Mouse (Mus musculus) layer of hippocampus, adult 18-20 months (tissue): ENCODE results near the gene Thy1. TPM values are rescaled to one million over a fixed set of nuclear protein-coding genes. Genes with fewer than 3 reads are reported as not detected.

ENCODE experiments used
- DNase-seq, 2 experiments: peaks; one replicate each; pipeline ENCODE4 v3.0.0; 2022; ENCODE audit warnings: low spot score in 2 of 2
- long read RNA-seq: library from polyadenylated mRNA; stranded (forward); transcript quantifications from one replicate; pipeline ENCODE4 v2.0.0, GENCODE M21; 2021
- total RNA-seq, 2 experiments: library from RNA; stranded (reverse); gene quantifications; 2 replicates each; pipeline ENCODE4 v1.2.3; 2021

Gene Thy1
- total RNA-seq = 100 to 1,000 TPM; 880 to 892 TPM
- long read RNA-seq, transcript Thy1-201 (4 exons, 1,735 nt) = major isoform, 51 of 112 reads
- long read RNA-seq, partial matches to known transcripts = 11 of 112 reads
- long read RNA-seq, other reads (novel, unspliced or antisense) = 50 of 112 reads

DNA sequence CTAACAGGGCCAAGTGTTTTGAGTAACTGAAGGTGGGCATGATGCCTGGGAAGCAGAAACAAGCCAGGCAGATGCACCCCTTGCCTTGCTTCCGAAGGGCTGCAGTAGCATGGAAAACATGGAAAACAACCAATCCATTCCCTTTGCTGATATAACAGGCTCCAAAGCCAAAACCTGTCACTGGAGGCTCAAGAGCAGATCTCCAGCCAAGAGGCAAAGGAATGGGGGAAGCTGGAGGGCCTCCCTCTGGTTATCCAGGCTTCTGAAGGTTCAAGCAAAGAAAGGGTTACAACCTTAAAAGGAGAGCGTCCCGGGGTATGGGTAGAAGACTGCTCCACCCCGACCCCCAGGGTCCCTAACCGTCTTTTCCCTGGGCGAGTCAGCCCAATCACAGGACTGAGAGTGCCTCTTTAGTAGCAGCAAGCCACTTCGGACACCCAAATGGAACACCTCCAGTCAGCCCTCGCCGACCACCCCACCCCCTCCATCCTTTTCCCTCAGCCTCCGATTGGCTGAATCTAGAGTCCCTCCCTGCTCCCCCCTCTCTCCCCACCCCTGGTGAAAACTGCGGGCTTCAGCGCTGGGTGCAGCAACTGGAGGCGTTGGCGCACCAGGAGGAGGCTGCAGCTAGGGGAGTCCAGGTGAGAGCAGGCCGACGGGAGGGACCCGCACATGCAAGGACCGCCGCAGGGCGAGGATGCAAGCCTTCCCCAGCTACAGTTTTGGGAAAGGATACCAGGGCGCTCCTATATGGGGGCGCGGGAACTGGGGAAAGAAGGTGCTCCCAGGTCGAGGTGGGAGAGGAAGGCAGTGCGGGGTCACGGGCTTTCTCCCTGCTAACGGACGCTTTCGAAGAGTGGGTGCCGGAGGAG lies at the start of gene Thy1:
TSS of gene Thy1 (plus strand) at position 549 of the 872 bp plus-strand sequence.
- peak; percentile 64 to 79 for DNase-seq

DNA sequence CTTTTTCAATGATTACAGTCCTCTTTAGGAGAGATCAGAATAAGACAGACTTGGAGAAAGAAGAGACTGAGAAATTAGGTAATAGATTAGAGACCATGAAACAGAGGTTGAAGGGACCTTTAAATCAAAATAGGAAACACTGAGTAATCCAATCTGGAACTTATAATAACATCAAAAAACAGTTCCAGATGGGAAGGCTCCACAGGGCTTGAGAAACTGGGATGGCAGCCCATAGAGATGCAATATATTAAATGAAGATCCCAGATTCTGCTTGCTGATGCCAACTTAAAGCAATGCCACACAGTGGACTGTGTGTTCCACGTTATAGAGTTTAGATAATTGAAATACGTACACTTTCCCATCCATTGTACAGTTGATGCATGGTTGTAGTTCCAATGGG lies 45.5 kb upstream of the Thy1 start:
- DNase-seq = peak in 1 of 2 experiments; percentile 47

DNA sequence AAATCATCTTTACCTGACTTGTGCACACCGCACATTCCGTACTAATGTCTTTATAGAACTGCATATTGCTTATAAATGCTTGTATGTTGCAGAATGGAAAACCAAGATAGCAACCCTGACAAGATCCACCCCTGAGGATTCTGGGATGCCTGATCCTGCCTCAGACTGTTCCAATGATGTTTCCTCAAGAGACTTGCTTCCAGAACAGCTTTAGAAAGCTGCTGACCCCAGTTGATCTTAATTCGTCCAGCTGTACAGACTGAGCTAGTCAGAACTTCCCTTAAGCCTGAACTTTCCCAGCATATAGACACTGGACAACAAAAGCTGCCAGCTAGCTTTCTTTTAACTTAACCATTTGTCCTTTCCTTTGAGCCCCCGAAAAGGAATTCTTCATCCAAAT lies 44.3 kb upstream of the Thy1 start:
- DNase-seq = no peak

DNA sequence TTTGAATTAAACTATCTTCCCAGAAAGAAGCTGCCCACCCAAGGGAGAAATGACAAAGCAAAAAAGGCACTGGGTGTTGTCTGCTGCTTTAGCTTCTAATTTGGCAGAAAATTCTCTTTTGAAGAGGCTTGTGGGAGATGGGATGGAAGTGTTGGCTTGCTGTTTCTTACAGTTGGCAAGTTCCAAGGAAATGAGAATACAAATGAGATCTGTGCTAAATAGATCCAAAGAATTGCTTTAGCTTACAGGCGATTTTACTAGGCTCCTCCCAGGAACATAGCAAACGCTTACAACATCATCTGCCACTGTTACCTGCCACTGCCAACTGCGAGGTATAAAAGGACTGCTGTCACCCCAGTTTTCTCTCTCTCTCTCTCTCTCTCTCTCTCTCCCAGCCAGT lies 38.8 kb upstream of the Thy1 start:
- peak; percentile 28 to 53 for DNase-seq

DNA sequence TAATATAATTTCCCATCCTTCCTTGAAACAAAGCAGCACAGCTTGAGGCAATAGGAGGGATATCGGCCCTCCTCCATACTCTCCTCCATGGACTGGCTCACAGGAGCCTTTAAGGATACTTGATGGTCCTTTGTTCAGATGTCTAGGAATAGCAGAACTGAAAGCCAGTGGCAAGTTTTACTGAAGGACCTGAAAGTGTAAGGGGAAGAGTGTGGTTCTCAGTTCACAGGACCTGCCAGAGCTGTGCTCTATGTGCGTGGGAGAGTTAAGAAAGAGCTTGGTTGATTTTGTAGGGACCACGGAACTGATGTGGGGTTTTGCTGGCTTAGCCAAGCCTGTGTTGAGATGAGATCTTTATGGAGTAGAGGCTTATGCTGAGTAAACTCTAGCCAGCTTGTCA lies 37.9 kb upstream of the Thy1 start:
- DNase-seq = no peak

DNA sequence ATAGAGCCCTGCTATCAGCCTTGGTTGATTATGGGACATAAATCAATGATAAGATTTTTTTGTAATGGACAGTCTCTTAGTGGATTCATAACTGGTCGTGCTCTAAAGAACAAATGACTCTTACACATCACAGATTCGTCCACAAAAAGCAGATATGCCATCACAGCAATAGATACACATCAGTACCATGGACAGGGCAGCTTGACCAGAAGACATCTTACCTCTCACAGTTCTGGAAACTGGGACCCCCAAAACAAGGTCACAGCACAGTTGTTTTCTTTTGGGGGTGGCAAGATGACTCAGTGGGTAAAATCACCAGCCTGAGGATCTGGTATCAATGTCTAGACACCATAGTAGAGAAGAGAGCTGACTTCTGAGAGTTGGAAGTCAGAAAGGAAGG lies 35.9 kb upstream of the Thy1 start:
- DNase-seq = no peak

DNA sequence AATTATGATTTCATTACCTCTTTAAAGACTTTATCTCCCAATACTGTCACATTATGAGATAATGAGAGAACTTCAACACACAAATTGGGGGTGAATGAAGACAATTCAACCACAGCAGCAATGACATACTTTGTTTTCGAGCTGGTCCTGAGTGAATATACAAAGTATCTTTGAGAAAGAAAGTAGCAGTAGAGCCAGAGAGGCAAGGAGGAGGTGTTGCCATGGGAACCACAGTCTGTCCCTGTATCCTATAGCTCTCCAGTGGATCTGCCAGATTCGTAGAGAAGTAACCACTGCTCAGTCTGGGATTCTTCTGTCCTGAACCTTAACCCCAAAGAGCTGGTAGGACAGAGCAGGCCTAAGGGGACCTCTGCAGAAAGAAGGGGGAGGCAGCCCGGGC lies 35.2 kb upstream of the Thy1 start:
- no peak for DNase-seq

DNA sequence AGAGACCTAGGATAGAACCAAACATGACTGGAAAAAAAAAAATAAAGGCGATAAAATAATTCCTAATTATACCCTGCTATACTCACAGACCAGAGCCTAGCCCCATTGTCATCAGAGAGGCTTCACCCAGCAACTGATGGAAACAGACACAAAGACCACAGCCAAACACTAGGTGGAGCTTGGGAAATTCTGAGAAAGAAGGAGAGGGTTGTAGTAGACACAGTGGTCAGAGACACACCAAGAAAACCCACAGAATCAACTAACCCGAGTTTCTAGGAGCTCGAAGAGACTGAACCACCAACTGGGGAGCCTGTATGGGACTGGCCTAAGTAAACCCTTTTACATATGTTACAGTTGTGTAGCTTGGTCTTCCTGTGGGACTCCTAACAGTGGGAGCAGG lies 32.3 kb upstream of the Thy1 start:
- DNase-seq = no peak

DNA sequence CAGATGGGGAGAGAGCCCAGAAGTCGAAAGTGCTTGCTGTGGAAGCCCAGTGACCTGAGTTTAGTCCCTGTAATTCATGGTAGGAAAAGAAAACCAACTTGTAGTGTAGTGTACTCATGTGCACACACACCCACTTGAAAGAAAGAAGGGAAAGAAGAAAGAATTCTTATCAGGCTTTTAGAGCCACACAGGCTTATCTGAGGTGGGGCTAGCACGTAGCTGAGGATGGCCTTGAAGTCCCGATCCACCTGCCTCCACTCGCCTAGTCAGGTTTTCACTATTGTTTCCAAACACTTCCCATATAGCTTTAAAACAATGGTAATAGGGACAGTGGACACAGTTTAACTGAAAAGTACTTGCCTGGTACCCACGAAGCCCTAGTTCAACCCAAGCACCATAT lies 31.5 kb upstream of the Thy1 start:
- DNase-seq = no peak

DNA sequence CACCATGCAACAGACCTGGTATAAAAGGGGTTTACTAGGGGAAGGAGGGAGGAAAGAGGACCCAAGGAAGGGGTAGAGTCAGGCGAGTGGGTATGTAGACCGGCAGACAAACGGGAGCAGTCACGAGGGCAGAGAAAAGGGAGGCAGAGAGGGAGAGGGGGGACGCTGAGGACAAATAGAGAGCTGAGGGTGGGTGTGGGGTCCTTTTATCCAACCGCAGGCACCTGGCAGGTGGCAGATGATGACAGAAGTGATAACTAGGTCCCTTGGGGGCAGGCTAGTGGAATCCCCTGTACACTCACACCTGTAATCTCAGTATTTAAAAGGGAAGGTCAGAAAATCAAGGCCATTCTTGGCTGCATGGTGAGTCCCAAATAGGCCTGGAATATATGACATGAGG lies 31.0 kb upstream of the Thy1 start:
- DNase-seq = no peak

DNA sequence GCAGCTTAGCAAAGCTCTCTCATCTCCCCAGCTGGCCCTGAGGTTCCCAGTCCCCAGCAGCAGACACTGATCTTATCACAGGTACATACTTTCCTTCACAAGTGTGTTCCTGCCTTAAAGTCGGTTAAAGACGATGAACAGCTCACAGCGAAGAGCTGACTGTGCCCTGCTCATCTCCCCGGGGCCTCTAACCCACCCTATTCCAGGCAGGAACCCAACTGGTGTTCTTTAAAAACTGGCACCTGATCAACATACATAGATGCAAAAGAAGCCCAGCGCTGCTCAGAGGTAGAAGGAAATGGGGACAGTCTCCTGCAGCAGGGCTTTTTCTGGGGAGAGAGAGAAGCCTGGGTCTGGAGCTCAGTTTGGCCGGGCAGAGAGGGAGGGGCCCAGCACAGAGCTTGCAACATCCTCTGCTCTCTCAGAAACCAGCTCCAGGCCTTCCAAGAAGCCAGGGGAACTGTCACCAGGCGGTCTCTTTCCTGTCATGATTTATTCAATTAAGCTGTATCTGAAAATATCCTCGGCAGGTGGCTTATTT lies 30.4 kb upstream of the Thy1 start:
- peak in 1 of 2 experiments; percentile 11 for DNase-seq

DNA sequence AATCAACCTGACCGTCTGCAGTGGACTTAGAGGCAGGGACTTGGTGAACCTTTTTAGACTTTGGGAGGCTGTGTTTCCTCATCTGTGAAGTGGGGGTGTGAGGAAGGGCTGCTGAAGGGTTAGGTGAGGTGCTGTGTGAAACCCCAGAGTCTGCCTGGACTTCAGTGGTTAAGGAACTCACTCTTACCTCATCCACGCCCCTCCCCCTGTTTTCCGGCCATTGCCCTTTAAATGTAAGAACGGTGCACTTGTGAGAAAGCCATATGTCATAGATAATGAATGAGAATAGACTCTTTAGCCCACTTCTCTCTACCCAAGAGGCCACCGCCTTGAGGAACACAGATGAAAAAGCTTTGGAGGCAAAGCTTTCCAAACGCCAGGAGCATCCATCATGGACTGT lies 29.4 kb upstream of the Thy1 start:
- no peak for DNase-seq

DNA sequence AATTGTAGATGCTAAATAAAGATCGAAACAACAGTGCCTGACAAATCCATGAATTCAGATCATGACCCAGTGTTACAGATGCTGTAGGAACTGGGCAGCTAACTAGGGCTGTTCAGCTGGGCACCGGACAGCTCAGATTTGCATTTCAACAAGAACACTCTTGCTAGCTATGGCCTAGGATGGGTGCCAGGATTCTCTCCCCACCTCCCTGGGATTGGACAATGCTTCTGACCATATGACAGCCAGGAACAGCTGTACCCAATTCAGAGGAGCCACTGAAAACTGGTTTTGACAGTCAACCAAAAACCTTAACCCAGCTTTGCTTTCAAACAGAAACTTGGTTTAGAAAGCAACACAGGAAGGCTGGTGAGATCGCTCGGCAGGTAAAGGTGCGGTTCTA lies 26.9 kb upstream of the Thy1 start:
- DNase-seq = no peak

DNA sequence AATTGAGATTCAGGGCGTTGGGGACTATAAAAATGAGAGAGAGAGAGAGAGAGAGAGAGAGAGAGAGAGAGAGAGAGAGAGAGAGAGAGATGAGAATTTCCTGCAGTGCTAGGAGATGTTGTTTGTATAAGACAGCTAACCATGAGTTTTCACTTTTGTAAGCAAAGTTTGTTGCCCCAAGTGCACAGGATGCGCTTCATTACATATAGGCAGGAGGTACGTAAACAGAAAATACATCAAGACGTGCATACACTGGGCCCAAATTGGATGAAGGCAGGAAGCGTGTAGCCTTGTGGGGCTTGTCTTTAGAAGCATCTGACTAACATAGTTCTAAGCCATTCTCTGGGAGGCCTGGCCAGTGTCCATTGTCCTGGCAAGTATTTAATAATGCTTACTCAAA lies 25.3 kb upstream of the Thy1 start:
- no peak for DNase-seq

DNA sequence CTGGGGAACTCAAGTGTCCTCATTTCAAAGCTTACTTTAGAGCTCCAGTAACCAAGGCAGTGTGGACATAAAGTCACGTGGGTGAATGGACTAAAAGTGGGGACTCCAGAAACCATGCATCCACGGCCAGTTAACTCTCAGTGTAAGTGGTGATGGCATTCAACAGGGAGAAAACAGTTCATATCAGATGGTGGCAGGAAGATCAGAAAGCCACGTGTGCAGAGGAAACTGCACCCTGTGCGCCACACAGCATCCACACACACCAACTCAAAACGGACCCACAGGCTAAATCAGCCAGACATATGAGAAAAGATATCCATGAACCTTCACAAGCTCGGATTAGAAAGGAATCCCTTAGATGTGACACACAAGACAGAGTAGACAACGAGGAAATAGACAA lies 23.2 kb upstream of the Thy1 start:
- no peak for DNase-seq

DNA sequence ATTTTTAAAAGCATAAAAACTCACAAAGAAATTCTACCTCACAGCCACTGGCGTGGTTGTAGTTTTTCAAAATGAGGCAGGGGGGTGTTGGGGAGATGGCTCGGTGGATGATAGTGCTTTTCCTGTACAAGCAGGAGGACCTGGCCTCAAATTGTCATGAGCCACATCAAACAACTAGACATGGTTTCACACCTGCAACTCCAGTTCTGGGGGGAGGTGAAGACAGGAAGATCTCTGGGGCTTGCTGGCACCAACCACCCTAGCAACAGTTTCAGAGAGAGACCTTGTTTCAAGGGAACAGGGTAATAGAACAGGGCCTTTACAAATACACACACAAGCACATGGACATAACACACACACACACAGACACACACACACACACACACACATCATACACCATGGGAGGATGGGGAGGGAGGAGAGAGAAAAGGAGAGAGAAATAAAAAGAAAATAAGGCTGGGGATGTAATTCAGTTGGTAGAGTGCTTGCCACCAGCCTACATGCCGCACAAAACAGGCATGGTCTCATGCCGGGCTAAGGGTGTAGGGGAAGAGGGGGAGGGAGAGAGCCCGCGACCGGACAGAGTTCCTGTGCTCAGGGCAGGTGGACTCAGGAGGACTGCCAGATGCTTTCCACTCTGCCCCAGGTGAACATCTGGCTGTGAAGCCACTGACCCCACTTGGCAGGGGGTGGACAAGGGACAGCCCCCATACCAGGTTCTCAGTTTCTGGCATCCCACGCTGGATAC lies 20.9 kb upstream of the Thy1 start:
- no peak for DNase-seq

DNA sequence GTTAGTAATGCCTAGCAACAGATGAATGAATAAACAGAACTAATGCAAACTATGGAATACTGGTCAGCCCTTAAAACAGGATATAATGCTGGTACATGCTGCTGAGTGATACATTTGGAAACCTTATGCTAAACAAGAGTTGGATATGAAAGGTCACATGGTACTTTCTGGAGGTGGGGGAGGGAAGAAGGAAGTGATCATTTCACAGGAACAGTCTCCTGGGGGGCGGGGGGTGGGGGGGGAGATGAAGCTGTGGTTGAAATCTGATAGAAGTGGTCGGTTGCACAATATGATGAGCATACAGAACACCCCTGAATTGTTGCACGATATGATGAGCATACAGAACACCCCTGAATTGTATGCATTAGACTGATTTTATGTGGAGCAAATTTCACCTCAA lies 19.1 kb upstream of the Thy1 start:
- no peak for DNase-seq

DNA sequence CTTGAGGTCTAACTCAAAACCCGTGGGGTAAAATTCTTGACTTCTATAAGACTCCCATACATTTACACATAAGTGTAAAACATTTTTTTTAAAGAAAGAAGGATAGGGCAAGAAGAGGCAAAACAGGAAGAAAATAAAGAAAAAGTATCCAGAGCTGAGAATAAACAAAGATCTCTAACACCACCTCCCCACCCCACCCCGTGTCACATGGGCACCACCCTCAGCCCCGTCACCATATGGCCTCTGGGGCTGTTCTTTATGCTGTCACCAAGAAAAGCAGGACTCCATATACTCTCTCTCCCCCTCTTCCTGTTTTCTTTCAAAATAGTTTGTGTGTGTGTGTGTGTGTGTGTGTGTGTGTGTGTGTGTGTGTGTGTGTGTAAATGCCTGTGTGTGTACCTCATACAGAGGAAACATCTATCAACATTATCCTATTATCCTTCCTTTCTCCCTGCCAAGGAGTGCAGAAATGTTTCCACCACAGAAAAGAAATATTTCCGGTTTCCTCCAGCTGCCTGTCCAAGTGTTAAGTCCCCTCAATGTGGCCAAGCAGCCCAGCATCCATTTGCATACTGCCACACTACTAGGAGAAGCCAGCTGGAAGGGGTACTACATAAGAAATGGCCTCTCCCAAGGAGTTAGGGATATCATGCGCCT lies 13.5 kb upstream of the Thy1 start:
- DNase-seq = no peak

DNA sequence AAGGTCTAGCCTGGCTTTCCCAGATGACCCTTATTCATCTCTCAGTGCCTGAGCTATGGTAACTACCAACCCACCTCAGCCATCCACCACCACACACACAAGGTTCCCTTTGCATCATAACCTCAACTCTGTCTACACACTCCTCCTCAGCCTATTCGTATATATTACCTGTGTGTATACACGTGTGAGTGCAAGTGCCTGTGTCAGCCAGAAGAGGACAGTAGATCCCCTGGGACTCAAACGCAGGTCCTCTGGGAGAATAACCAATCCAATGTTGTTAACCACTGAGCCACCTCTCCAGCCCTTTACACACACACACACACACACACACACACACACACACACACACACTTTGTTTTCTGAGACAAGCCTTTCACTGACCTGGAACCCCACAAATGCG lies 12.5 kb upstream of the Thy1 start:
- no peak for DNase-seq

DNA sequence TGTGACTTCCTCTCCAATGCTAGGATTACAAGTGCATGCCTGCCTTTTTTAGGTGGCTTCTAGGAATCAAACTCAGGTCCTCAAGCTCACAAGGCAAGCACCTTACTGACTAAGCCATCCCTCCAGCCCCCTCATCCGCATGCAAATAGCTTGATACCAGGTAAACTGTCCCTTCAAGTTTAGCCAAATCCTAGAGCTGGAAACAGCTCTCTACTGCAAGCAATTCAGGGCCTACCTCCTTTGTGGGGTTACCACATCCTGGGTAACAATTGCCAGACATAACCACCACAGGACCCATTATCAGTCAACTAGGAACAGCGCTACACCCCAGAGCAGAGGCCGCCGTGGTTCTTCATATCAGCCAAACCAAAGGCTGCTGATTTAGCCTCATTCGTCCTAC lies 12.1 kb upstream of the Thy1 start:
- no peak for DNase-seq

DNA sequence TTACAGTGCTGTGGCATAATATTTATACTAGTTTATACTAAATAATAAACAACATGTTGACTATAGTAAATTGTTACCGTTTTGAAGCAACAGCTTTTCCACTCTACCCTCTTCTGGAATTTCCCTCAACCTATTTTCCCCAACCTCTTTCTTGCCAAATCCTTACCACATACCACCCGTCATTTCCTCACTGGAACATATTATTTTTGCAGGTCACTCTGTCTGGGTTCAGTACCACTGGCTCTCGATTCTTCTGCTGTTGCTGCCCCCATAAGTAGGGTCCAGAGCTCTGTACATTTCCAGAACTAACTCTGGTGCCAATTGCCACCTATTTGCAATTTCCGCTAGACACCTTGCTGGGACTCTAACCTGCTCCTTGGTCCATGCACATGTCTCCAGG lies 11.2 kb upstream of the Thy1 start:
- no peak for DNase-seq

DNA sequence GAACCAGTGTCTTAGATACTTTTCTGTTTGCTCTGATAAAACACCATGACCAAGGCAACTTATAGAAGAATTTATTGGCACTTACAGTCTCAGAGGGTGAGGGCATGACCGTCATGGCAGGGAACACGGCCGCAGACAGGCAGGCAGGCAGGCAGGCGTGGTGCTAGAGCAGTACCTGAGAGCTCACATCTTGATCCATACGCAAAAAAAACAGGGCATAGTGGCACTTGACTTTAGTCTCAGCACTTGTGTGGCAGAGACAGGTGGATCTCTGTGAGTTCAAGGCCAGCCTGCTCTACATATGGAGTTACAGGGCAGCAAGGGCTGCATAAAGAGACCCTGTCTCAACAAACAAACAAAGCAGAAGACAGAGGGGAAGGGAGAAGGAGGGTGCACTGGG lies 9.9 kb upstream of the Thy1 start:
- no peak for DNase-seq
